Mouse (Mus musculus) heart, postnatal 10 days (tissue): ENCODE measurements around the gene Apopt1. TPM values are rescaled to one million over a fixed set of nuclear protein-coding genes. Genes with fewer than 3 reads are reported as not detected.

ENCODE experiments used
- DNase-seq, 2 experiments: peaks; one replicate each; pipeline ENCODE4 v3.0.0; 2021
- intact Hi-C: fragments of 180-260 bp; cut with DNase I; formaldehyde crosslinking; loops from one replicate; pipeline ENCODE4 v1.15.1; 2025
- total RNA-seq, 2 experiments: library from RNA; stranded (reverse); gene quantifications; 2 replicates each; pipeline ENCODE4 v1.2.3; 2021

The Apopt1 gene
- total RNA-seq, 2 experiments from 2014 or later, result 39.6 to 41.5 TPM

GRCm38 (mm10) chr12:111678997-111679396, 34.1 kb upstream of the Apopt1 start:
- peak in 1 of 2 experiments; percentile 9 for DNase-seq
- intact Hi-C loops, result no loop called here

- intact Hi-C loops, result no loop called here
Measured at GRCm38 (mm10) chr12:111680661-111681060, 32.4 kb upstream of the Apopt1 start.

GRCm38 (mm10) chr12:111681305-111681704, 31.8 kb upstream of the Apopt1 start:
- intact Hi-C loops, result no loop called here
- DNase-seq, result no peak

More at GRCm38 (mm10) chr12:111680661-111681060, 32.4 kb upstream of the Apopt1 start:
- DNase-seq, result no peak

- no peak for DNase-seq
- intact Hi-C loops, result no loop called here
Measured at GRCm38 (mm10) chr12:111682003-111682402, 31.1 kb upstream of the Apopt1 start.

- DNase-seq, result no peak
- intact Hi-C loops, result no loop called here
Measured at GRCm38 (mm10) chr12:111682806-111683205, 30.3 kb upstream of the Apopt1 start.

DNA sequence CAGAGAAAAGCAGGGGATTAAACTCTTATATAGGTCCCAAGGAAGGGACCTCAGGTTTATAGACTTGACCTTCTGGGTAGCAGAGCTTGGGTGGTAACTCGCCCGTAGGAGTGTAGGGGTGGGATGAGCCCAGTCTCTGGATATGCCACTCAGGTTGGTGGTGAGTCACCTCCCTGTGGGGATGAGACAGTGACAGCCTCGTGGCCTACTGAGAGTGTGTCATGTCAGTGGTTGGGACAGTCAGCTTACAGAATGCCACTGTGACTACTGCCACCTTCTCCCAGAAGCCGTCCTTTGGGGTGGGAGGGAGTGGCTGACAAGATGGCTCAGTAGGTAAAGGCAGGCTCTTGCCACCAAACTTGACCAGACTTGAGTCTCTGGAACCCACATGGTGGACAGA, 26.7 kb upstream of the Apopt1 start:
- intact Hi-C loops, result no loop called here
- DNase-seq, result no peak

DNA sequence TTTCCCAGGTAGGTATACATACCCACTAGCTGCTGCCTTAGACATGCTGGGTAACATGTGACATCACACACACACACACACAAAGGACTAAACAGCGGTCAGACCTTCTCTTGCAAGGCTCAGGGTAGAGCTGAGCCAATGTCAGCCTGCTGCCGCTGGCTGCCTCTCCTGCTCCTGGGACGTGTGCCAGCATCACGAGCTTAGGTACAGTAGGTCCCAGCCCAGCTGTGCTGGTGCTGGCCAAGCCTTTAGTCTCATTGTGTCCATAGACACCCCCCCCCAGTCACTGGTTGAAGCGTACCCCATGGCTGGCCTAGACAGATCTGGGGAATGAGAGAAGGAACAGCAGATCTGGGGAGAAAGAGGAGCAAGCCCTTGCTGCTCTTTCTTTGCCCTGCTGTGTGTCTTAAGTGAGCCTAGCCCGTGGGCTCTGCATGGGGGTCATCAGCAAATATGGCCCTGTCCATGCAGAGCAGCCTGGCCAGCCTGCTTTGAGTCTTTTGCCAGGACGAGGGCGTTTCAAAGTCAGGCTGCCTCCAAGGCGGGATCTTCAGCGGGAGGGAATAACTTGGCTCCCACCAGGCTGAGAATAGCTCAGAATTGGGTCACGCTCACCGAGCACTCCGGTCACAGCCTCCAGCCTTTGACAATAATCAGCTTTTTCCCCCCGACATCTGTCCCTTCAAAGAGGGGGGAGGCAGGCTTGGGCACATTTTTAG, 25.6 kb upstream of the Apopt1 start:
- intact Hi-C loops, result no loop called here

GRCm38 (mm10) chr12:111688069-111688428, 25.0 kb upstream of the Apopt1 start:
- intact Hi-C loops, result no loop called here
- no peak for DNase-seq

More for the DNA sequence above, 25.6 kb upstream of the Apopt1 start:
- DNase-seq, result peak; percentile 90 to 92

DNA sequence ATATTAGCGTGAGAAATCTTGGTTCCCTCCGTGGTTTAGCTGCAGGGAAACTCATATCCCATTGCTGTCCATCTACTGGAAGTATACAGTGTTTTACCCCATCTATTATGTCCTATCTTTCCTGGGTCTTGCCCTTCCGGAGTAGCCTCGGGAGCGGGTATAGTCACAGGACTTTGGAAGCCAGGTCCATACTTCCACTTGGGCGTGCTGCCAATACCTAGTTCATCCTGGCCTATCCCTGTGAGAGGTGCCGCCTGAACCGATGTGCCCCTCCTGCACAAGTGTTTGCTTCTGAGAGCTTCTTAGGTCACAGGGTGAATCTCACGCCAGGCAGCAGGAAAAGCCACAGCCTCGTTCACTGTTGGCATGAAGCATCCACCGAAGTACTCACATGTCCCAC, 23.6 kb upstream of the Apopt1 start:
- DNase-seq, result no peak
- intact Hi-C loops, result no loop called here

DNA sequence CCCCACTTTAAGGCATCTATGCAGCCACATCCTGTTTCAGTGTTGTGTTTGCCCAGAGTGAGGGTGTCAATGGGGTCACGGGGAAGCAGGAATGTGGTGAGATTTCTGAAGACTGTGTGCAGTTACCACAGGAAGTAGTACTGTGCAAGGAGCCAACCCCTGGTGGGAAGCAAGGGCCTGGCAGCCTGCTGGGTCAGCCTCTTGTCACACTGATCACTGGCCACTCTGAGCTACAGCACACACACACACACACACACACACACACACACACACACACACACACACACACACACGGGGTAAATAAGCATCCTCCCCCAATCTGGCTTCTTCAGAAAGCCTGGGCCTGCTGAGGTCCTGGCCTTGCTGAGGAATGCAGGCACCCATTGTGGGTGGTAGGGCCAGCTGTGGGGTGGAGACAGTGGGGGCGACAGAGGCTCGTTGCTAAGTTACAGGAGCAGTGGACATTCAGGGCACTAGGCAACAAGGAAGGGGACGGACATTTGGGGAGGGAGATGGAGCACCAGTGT, 21.7 kb upstream of the Apopt1 start:
- intact Hi-C loops, result no loop called here
- peak in 1 of 2 experiments; percentile 62 for DNase-seq

GRCm38 (mm10) chr12:111692899-111693298, 20.2 kb upstream of the Apopt1 start:
- no peak for DNase-seq
- intact Hi-C loops, result no loop called here

GRCm38 (mm10) chr12:111693341-111694270, 19.5 kb upstream of the Apopt1 start:
- DNase-seq, result no peak
- intact Hi-C loops, result no loop called here

DNA sequence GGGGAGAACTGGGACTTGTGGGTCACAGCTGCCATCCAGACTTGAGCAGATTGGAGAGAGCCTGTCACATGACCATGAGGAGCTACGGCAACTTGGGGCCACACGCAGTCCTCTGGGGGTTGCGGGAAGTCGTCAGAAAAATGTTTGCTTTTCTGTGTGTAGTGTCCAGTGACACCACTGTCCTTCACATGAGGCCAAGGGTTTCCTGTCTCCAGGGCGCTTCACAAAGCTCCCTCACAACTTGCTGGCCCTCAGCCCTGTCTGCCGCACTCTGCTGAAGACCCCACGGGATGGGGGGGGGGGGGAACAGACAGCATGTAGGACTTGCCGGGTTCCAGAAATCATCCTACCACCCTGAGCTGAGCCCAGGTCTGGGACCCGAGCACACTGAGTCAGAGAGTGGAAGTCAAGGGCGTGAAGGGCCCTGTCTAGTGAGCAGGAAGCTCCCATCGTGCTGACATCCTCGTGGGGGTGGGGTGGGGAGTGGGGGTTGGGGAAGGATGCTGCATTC, 18.7 kb upstream of the Apopt1 start:
- peak in 1 of 2 experiments; percentile 43 for DNase-seq
- intact Hi-C loops, result no loop called here

- intact Hi-C loops, result loop anchor here (5.0 kb wide), 2 partner anchors 37 to 43 kb away; no protein-coding TSS in a partner anchor
- DNase-seq, result no peak
Measured at GRCm38 (mm10) chr12:111694880-111695804, 17.9 kb upstream of the Apopt1 start.

DNA sequence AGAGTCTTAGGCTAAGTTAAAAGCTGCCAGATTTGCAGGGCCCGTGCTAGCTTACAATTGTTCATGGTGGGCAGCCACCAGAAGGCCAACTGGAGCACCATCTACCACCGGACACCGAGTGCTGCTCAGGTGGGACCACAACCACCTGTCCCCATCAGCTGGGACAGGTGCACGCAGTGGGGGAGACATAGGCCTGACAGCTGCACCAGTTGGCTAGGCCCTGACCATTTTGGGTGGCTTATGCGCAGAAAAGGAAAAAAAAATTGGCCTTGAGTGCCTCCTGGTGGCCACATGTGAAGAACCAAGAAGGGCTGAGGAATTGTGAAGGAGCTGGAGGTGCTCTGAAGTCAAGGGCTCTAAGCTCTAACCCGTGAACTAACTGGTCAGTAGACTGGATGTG, 16.8 kb upstream of the Apopt1 start:
- intact Hi-C loops, result loop anchor here (1.0 to 5.0 kb wide), 3 partner anchors 28 to 44 kb away; no protein-coding TSS in a partner anchor
- DNase-seq, result peak; percentile 84 to 88

DNA sequence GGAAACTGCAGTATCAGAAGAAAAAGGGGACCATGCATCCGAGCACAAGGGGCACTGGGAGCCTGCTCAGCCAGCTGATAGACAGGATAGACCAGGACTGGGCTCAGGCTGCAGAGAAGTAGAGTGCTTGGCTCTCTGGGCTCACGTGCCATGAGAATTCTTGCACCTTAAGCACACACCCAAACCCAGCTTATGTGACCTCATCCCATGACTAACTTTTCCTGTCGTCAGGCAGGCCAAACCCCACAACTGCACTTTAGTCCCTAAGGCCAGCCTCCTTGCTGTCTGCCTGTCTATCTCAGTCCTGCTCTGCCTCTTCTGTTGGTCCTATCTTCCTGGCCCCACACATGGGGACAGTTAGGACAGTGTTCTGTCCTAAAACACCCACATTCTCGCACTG, 15.4 kb upstream of the Apopt1 start:
- no peak for DNase-seq
- intact Hi-C loops, result loop anchor here (5.0 kb wide), 2 partner anchors 35 to 45 kb away; no protein-coding TSS in a partner anchor

DNA sequence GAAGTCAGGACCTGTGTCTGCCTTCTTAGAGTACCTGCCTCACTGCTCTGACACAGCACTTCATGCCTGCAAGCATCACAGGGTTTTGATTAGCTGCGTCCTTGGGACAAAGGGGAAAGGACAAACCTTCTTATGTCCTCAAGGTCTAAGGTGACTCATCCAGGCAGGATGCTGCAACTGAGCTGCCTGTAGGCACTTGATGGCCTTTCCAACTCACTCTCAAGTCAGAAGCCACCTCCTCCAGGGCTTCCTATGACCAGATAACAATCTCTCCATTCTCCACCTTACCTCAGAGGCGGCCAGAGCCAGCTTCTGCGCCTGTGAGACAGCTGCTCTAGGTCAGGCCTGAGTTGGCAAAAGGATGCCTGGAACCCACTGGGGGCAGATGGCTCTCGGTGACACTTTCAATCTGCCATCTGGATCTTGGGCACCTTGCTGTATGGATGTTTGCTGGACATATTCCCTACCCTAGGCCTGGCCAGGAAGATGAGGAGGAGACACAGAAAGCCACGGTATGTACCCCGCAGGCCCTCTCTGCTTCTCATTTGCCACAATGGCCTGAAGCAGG, 14.6 kb upstream of the Apopt1 start:
- intact Hi-C loops, result loop anchor here (5.0 kb wide), 2 partner anchors 34 to 46 kb away; no protein-coding TSS in a partner anchor
- DNase-seq, result no peak

- no peak for DNase-seq
- intact Hi-C loops, result loop anchor here (5.0 kb wide), 2 partner anchors 33 to 47 kb away; no protein-coding TSS in a partner anchor
Measured at GRCm38 (mm10) chr12:111699542-111699941, 13.5 kb upstream of the Apopt1 start.

DNA sequence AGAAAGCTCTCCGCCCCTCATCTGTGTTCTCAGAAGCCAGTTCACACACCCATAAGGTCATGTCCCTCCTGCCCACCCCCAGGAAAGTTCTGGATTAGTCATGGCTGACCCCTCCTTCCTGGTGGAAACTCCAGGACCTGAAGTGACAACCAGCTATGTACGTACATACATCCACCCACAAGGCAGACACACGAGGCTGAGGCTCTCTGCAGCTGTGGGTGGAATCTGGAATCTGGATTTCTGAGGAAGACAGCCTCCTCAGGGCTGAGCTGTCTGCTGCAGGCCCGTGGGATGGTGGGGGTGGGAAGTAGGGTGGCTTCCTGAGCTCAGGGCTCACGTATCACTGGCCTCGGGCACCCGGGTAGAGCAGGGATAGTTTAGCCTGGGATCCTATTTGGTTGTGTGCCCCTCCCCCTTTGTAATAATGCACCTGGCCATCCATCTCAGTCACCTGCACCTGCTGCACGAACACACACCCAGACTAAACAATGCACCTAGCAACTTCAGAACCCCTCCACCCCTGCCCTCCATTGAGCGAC, 12.1 kb upstream of the Apopt1 start:
- DNase-seq, result no peak
- intact Hi-C loops, result no loop called here
